Mouse (Mus musculus) adrenal gland, postnatal 25 days (tissue): ENCODE results near the gene F12. TPM values are rescaled to one million over a fixed set of nuclear protein-coding genes. Genes with fewer than 3 reads are reported as not detected.
"Not testable (repeated sequence)": the region's sequence is repeated elsewhere in the genome, so short reads cannot be mapped to it uniquely, and the experiment has no call there.

Experiments
- DNase-seq: peaks from one replicate; pipeline ENCODE4 v3.0.0; 2021; ENCODE audit warnings: mixed read lengths
- total RNA-seq: library from RNA; stranded (reverse); gene quantifications from 2 replicates; pipeline ENCODE4 v1.2.3, GENCODE M21; 2021

F12 gene
- total RNA-seq, 1 experiment from 2014 or later: 0.15 TPM

DNA sequence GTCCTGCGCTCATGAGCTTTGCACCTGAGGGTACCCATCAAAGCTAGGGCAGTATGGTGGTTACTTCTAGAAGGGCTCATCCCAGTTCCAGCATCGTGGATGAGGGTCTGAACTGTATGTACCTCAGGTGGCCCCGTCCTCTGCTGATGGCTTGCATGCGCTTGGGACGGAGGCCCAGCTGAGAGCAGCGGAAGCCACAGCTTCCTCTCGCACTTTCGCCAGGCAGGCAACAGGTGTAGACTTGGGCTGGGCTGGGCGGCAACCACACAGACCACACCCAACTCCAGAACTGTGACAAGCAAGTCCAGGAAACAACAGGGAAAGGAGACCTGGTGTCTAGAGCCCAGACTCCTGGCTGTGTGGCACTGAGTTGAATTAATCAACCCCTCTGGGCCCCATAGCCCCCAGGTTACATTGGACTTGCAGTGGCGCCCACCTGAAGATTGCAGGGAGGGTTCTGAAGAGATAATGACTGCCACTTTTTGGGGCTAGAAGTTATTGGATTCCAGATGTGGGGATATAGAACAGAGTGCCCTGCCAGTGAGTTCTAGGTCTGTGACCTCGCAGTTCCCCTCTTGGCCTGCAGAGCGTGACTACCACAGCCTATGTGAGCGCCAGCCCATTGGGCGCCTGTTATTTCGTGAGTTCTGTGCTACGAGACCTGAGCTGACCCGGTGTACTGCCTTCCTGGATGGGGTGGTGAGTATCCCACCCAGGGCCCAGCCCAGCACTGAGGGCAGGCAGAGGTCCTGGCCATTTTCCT lies 23.3 kb upstream of the F12 start:
- DNase-seq: no peak

DNA sequence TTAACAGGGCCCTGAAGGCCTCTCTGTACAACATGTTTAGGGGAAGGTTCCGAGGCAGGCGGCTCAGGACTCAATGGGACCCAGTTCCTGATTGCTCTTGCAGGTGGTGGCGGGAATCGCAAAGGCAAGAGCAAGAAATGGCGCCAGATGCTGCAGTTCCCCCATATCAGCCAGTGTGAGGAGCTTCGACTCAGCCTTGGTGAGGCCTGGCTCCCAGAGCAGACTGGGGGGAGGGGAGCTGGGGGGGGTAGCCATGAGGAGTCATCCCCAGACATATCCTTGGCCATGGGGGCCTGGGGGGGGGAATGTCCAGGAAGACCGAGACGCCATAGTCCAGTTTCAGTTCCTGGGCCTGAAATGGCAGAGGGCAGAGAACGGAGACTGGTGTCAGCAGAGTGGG lies 22.6 kb upstream of the F12 start:
- DNase-seq: peak; percentile 1

DNA sequence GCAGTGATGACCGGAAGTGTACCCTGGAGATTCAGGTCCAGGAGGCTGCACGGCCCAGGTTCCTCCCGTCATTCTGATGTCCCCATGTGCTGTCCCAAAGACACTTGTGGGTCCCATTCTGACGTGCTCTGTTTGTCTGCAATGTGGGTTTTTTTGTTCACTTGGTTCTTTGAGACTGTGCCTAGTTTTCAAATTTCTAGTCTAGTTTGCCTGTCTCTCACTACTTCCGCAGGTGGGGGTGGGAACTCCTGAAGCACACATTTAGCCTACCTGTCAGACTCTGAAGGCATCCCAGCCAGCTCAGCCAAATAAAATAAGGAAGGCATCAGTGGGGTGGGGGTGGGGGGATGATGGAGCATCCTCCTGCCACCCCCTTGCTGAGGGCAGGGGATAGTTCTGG lies 21.5 kb upstream of the F12 start:
- peak; percentile 0 for DNase-seq

DNA sequence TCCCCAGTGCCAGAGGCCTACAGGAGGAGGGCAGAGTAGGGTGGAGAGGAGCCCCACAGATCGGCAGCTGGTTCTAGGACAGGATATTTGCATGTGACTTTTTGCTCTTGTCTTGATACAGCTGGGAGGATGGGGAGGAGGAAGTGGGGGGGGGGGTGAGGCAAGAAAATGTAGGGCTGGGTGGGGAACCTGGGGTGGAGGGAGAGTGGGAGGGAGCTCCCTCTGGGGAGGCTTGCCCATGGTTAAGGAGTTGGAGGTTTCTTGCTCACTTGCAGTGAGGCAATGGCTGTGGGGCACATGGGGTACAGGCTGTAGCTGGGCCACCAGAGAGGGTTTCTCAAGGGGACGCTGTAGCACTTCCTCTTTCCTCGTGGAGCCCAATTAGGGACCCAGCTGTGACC lies 20.9 kb upstream of the F12 start:
- DNase-seq: no peak

DNA sequence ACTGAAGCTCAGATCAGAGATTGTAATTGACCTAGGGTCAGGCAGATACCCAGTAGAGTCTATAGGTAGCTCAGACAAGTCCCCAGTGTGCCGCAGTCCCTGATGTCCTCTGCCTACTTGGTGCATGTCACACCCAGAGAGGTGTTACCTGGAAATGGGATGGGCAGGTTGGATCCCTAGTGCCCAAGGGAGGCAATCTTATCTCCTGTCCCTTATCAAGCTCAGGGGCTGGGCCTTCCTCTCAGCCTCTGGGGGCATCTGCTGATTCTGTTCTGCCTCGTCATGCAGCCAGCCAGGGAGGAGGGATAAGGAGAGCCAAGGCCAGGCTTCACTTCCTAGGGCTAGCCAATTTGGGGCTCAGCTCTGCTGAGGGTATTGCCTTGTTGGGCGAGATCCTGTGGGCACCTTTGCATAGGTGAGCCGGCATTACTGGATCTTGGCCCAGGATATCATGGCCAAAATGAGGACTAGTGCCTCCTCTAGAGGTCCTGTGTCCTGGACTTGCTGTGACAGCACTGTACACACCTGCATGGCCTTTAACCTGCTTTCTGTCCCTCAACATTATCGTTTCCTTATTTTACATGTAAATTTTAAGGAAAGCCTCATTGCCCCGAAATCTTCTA lies 20.0 kb upstream of the F12 start:
- peak; percentile 1 for DNase-seq

DNA sequence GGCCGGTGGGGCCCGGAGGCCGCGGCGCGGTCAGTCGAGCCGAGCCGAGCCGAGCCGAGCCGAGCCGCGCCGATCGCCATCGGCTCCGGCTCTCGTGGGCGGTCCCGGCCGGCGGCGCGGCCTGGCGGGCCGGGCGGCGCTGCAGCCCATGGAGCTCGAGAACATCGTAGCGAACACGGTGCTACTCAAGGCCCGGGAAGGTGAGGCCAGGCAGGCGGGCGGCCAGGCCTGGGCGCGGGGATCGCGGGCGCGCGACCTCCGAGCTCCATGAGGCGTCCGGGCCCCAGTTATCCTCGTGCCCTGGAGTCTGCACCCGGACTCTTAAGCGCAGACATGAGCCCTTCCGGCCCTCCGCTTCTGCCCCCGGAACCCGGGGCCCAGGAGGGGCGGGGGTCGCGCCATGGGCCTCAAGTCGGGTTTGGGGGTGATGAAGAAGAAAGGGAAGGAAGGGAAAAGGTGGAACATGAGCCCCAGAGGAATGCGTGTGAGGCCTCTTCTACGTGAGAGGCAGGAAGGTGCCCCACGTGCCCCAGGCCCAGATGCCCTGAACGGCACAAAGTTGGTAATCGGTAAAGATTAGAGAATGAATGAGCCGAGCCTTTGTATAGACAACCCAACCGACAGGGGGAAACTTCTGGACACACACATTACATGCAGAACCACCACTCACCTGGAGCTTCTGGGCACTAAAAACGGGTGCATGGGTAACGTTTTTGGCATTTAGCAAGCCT lies 18.9 kb upstream of the F12 start:
- DNase-seq: no peak

DNA sequence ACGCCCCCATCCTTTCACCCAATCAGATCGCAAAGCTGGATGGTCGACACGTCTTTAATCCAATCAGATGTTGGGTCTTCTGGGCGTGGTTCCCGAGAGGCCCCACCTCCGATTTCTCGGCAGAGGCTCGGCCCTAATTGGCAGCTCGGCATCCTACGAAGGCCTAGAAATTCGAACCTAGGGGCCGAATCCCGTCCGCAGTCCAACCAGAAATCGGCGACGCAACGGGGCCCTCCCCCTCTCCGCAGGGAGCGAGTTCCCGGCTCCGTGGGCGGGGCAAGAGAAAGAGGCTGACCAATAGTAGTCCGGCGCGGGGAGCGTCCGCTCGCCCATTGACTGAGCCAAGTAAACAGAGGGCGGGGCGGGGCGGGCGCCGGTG lies 18.3 kb upstream of the F12 start, which contains the start of gene Grk6:
Grk6 (plus strand) TSS at position 136 of the 379 bp plus-strand sequence.
- peak; percentile 99 for DNase-seq

DNA sequence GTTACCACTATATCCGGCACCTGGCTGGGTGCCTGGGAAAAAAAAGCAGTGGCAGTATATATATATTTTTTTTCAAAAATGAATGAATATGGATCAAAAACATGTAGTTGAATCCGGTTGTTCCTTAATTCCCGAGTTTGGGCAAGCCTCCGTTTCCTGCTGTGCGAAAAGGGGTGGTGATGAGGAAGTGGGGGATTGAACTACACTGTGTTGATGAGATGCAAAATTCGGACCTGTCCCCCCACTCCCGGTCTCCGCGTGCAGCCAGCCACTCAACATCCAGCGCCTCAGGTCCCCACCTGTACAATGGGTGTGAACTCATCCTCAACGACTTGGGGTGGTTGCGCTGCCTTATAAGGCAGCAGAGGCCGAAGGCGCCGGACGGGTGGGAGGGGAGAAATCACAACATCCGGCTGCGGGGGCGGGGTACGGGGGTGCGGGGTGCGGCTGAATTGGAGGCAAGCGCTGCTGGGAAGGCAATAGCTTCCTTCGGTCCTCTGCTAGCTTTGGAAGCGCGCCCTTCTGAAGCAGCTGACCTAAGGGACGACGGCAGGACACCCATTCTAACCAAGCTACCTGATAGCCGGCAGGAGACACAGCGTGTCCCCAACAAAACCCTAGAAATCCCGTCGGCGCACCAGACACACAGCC lies 17.8 kb upstream of the F12 start:
- peak; percentile 85 for DNase-seq

DNA sequence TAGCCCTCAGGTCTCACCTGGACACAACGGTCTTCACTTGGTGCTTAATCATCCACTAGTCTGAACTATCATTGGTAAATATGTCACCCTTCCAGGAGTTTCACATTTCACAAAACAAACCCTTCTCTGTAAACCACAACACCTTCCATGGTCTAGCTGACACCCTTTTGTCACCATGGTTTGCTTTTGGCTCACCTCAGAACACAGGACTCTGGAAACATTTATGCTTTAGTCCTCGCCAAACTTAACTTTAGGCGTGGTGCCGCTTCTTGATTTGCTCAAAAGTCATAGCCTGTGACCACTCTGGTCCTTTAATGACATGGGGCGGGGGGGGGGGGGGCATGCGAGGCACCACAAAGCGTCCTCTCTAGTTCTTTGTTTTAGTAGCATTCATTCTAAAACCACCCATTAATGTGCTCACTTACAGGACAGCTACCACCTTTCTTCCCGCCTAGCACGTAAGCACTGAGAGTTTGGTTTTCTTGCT lies 17.2 kb upstream of the F12 start:
- DNase-seq: no peak

DNA sequence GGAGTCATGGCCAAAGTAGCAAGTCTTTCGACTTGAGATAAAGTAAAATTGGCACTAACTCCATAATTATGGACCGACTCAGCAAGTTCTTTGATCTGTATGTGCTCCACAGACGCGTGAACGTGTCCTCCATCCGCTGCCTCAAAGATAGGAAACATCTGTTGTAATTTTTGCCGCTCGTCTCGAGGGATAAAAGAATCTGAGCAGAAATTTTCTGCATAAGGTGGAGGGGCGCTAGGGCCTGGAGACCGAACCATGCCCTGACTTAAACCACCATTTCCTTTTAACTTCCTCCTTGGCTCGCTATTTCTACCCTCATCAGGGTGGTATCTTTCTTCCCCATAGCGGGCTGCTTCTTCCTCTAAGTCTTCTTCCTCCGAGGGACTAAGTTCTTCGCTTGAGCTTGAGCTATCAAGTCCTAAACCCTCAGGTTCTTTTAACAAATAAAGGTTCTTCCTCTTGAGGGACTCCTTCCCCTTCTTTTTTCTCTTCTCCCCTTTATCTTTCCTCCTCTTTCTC lies 10.6 kb upstream of the F12 start:
- DNase-seq: not testable (repeated sequence)

DNA sequence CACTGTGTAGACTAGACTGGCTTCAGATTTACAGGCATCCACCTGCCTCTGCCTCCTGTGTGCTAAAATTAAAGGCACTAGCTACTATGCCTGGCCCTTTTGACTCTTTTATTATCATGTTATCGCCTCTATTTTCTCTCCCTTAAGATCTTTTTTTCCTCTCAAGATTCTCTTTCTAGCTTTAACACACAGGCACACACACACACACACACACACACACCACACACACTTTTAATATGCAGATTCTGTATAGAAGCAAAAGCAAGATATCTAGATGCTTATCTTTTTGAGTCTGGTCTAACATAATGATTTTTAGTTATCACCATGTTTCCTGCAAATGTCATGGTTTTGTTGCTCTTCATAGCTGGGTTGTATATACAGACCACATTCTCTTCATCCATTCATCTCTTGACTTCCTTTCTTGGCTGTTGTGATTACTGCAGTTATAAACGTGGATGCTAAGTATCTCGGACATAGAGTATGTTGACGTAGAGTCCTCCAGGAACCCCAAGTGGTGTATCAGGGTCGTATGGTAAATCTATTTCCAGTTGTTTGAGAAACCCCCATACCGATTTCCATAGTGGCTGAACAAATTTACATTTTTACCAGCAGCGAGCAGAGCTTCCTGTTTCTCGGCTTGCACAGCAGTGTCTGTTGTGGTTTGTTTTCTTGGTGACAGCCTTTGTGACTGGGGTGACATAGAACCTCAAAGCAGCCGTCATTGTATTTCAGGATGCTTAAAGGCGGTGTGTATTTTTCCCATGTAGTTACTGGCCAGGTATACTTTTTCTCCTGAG lies 5.5 kb upstream of the F12 start:
- no peak for DNase-seq

DNA sequence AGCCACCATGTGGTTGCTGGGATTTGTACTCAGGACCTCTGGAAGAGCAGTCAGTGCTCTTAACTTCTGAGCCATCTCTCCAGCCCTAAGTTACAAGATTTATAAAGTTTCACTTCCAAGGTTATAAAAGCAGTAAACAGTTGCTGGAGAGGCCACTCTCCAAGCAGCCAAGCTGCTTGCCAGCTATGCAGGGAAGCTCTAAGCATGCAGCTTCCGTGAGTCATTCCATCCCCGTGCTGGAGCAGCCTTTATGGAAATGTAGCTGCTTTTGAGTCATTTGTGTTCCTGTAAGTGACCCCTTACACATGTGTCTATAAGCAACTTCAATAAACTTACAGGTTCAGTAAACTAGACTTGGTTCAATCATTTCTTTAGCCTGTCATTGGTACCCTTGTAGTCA lies 4.0 kb upstream of the F12 start:
- DNase-seq: peak; percentile 46

DNA sequence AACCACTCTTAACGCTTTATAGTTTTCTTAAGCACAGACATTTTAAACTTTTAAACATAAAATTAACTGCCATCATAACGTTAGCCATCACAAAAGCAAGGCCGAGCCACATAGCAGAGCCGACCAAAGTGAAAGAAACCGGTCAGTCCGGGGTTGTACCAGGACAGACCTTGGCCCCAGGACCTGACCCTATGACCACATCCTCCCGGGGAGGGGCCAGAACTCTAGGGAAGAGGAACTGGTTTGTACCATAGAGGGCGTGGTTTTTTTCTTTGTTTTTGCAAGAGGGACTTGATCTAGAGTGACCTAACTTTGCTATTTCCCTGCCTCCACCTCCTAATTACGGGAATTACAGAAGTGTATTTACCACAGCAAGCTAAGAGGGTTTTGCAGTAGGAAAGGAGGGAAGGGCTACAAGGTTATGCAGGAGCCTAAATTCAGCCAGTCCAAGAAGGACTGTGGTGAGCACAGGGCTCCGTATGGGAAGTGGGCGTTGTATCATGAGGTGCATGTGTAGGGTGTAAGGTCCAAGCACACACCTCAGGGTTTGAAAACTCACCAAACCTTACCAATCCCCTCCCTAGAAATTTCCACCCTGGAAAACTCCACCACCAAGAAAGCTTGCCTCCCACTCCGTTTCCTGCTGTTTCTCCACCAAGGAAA lies 2.8 kb upstream of the F12 start:
- peak; percentile 58 for DNase-seq

DNA sequence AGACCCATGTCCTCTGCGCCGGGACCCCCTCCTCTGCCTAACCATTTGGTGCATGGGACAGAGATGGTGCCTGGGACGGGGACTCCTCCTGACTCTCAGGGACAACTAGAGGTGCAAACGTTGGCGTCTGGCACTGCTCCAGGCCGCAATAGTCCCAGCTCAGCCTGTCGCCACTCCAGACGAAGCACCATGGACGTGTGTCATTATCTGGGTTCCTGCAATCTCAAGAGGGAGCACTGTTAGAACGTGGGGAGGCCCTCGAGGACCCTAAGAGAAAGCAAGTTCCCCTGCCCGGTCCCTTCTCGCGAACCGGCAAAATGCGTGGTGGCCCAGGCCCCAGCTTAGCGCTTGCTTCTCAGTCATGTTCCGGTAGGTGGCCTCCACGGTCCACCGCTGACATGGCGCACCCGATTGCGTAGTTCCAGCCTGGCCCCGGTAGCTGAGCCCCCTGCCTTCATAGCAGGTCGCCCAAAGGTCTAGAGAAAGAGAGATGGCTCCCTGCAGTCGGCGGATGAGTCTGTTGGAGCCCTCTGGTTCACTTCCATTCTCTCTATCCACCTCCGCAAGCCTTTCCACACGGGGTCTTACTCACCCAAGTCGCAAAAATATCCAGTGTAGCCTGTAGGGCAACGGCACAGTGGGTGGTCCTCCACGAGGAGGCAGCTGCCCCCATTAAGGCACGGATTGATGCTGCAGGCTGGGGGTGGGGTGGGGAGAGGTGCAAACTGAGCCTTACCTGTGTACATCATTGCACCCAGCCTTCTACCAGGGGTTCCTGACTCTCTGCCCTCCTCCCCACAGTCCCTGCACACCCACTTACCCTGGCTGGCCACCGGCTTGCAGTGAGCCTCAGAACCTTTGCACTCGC lies 5.4 kb downstream of the F12 start:
- peak; percentile 71 for DNase-seq

DNA sequence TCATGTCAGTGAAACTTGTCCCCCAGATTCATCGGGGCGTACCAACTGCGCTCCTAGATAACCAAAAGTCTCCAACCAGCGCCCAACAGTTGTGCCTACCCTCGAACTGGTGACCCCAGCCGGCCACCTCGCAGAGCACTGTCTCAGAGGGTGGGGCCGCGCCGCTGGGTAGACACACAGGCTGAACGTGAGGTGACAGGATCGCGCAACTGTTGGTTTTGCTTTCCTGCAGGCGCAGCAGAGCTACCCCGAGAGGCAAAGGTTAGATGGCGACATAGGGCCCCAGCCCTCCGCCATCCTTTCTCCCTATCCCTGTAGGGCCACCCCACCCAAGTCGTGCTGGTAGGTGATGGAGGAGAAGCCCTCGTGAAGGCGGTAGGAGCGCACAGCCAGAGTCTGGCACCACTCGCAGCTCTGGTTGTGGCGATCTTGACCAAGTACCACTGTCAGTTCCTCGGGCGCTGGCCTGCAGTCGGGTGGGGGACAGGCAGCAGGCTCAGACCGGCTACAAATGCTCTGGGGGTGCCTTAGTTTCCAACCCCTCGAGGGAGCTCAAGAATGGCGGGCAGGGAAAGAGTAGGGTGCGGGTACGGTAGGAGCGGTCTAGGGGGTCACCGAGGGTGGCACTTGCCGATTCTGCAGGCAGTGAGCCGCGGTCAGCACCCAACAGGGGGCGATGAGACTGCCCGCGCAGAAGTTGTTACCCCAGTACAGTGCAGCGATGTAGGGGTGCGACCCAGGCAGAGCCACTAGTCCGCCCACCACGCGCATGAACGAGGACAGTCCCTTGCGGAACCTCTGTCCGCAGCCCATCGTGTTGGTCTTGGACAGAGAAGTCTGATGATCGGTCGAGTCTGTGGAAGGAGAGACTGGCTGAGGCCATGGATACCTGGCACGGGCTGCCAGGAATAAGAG lies 6.3 kb downstream of the F12 start:
- no peak for DNase-seq

DNA sequence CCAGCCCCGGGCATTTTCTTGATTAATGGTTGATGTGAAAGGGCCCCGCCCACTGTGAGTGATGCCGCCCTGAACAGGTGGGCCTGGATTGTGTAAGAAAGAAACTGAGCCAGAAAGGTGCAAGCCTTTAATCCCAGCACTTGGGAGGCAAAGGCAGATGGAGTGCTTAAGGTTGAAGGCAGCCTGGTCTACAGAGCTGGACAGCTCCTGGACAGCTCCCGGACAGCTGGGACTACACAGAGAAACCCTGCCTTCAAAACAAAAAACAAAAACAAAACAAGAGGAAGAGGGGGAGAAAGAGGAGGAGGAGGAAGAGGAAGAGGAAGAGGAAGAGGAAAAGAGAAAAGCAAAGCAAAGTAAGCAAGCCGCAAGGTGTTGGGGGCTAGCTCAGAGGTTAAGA lies 7.5 kb downstream of the F12 start:
- no peak for DNase-seq

DNA sequence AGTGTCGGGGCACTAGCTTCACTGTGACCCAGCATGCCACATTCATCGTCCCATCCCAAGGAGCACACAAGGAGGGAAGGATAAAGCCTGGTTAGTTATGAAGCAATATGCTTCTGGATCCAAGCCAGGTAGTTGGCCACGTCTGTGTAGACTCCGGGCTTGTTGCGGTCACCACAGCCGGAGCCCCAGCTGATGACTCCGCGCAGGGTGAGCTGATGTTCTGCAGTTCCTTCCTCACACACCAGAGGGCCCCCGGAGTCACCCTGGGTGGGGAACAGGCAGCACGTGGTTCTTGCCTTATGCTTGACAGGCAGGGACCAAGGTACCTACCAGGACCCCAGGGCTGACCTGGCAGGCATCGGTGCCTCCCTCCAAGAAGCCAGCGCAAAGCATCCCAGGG lies 8.6 kb downstream of the F12 start:
- DNase-seq: peak; percentile 90

DNA sequence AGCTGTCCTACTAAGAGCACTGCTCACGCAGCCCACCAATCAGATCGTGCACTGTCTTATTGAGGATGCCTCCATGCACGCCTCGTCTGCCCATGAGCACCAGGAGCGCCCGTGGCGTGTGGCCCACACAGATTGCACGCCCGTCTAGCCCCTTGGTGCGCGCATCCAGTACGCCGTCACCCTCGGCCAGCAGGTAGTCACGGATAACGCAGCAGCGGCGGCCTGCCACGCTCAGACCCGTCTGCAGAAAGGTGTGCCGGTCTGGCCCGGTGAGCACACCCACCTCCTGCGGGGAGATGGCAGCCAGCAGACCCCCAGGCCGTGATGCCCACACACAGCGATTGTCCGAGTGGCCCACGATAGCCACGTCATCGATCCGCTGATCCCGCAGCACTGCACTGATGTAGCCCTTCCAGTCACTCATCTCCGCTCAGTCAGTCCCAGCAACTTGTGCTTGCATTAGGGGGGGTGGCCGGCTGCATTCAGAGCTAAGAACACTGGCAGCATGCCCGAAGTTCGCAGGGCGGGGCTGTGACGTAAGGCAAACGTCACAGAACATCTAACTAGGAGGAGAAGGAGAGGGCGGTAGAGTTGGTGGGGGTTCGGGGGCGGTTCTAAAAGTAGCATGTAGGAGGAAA lies 11.7 kb downstream of the F12 start, which contains the start of gene Pfn3:
Pfn3 (minus strand) TSS at position 490 of the 638 bp plus-strand sequence.
- DNase-seq: no peak
